Mouse (Mus musculus): ENCODE results near the gene Tbc1d13.
"Not testable (repeated sequence)": the region's sequence is repeated elsewhere in the genome, so short reads cannot be mapped to it uniquely, and the experiment has no call there.

Tbc1d13 gene

GRCm38 (mm10) chr2:30177700-30178675 is 44.4 kb downstream of the Tbc1d13 start, which contains the start of gene Spout1:
Spout1 (minus strand) TSS chr2:30178459.
- DNase-seq (ENCODE audit: low read depth): peak; percentile 98

DNA sequence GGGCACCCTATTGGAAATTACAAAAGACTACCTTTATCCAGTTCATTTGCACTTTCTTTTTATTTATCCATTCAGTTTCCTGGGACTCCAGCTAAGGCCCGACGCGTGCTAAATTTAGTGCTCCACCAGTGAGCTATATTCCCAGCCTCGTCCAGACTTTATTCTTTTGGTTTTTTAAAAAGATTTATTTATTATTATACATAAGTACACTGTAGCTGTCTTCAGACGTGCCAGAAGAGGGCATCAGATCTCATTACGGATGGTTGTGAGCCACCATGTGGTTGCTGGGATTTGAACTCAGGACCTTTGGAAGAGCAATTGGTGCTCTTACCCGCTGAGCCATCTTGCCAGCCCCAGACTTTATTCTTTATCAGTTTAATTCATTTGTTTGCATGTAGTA is 45.2 kb downstream of the Tbc1d13 start:
- not testable (repeated sequence) for DNase-seq (ENCODE audit: low read depth)

- DNase-seq (ENCODE audit: low read depth): no peak
These were observed 48.9 kb downstream of the Tbc1d13 start for GRCm38 (mm10) chr2:30182424-30182823.

GRCm38 (mm10) chr2:30183721-30184120 is 50.2 kb downstream of the Tbc1d13 start:
- no peak for DNase-seq (ENCODE audit: low read depth)

GRCm38 (mm10) chr2:30185276-30185675 is 51.7 kb downstream of the Tbc1d13 start:
- DNase-seq (ENCODE audit: low read depth): no peak

- no peak for DNase-seq (ENCODE audit: low read depth)
These were observed 52.1 kb downstream of the Tbc1d13 start for GRCm38 (mm10) chr2:30185681-30186080.

GRCm38 (mm10) chr2:30191790-30192580 is 58.4 kb downstream of the Tbc1d13 start:
- DNase-seq (ENCODE audit: low read depth): no peak

DNA sequence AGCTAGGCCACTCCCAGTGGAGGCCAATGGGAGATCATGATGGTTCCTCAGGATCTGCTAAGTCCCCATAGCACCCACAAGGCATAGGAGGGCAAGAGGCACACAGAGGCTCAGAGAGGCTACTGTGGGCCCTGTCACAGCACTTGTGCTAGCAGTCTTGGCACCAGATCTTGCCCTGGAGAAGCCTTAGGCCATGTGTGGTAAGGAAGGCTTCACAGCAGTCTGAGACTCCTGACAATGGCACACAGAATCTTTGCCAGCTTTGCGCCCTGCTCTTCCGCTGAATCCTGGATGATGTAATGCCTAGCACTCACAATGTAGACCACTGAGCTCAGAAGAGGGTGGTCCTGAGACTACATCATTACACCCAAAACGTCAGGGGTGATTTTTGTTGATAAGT is 61.1 kb downstream of the Tbc1d13 start:
- no peak for DNase-seq (ENCODE audit: low read depth)

- no peak for DNase-seq (ENCODE audit: low read depth)
These were observed 64.5 kb downstream of the Tbc1d13 start for GRCm38 (mm10) chr2:30198021-30198420.

GRCm38 (mm10) chr2:30199984-30200383 is 66.4 kb downstream of the Tbc1d13 start:
- no peak for DNase-seq (ENCODE audit: low read depth)

DNA sequence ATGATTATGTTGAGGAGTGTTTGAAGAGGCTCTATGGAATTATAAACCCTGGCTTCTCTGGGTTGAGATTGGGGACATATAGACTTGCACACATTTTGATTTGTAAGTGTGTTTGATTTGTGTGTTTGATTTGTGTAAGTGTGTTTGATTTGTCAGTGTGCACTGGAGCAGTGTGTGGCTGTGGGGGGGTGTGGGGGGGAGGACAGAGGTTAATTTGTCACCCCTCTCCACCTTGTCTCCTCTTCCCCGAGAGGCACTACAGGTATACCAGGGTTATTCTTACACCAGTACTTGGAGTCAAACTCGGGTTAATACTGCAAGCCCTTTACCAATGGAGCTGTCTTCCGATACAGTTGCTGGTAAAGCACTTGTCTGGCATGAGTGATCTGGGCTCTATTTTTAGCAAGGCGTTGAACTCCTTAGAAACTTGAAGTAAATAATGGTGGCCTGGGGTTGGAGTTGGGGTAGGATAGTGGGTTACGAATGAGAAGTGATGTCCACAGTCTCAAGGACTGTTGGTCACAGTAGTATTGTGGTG is 66.9 kb downstream of the Tbc1d13 start:
- no peak for DNase-seq (ENCODE audit: low read depth)
